17 mouse cellular contexts compared by ENCODE assay signal in genomic region chr9:122422706-122423105, GRCm38 (mm10).
DNase-seq lines count a peak whose midpoint lies in the region; ATAC-seq lines count a peak whose summit lies in the region.
"Had no signal": no experiment of that assay in that cellular context is flagged by ENCODE, and none has a peak within 500 bp of the region (broad histone marks: within the 10 kb centered on the region; RNA-seq: fewer than 3 reads in every experiment).

No protein-coding gene starts in this region.

- WGBS in midbrain, embryonic 11.5 days = 90% methylated on average over 14 of the region's 14 CpGs

- no peak overlapping the region for H3K4me3 ChIP-seq in midbrain, embryonic 11.5 days (ENCODE audit: low read depth, low read length)
- H3K4me3 ChIP-seq: erythroblast, embryonic 14.5 days; forebrain, embryonic 15.5 days; hindbrain, embryonic 10.5 days; kidney, embryonic 15.5 days; neural tube, embryonic 12.5 days had no signal

- no peak for ATAC-seq in midbrain, embryonic 11.5 days (ENCODE audit: low FRiP score)
- ATAC-seq: forebrain, embryonic 15.5 days; liver, postnatal 0 days had no signal

- H3K9ac ChIP-seq in midbrain, embryonic 11.5 days (ENCODE audit: low read length) = no peak overlapping the region
- H3K9ac ChIP-seq: forebrain, embryonic 15.5 days; kidney, embryonic 15.5 days; liver, postnatal 0 days; neural tube, embryonic 12.5 days had no signal

- no peak overlapping the region for H3K4me2 ChIP-seq in midbrain, embryonic 11.5 days
- H3K4me2 ChIP-seq: forebrain, embryonic 15.5 days; kidney, embryonic 15.5 days; neural tube, embryonic 12.5 days had no signal

- no peaks in the 10 kb centered on the region for H3K4me1 ChIP-seq in midbrain, embryonic 11.5 days (ENCODE audit: control insufficient read depth, insufficient read depth, low read length)
- H3K4me1 ChIP-seq: forebrain, embryonic 15.5 days; neural tube, embryonic 12.5 days had no signal

- H3K27me3 ChIP-seq in midbrain, embryonic 11.5 days (ENCODE audit: control insufficient read depth, insufficient read depth, low read length) = no peaks in the 10 kb centered on the region
- H3K27me3 ChIP-seq: kidney, embryonic 15.5 days had no signal

- no peaks in the 10 kb centered on the region for H3K9me3 ChIP-seq in midbrain, embryonic 11.5 days (ENCODE audit: control insufficient read depth, low read length)
- H3K9me3 ChIP-seq: forebrain, embryonic 15.5 days; G1E; hindbrain, embryonic 10.5 days; kidney, embryonic 15.5 days; neural tube, embryonic 12.5 days had no signal

- H3K27ac ChIP-seq in midbrain, embryonic 11.5 days (ENCODE audit: low read depth, low read length) = no peak overlapping the region
- H3K27ac ChIP-seq: forebrain, embryonic 15.5 days; hindbrain, embryonic 10.5 days; kidney, embryonic 15.5 days; neural tube, embryonic 12.5 days had no signal

- no peaks in the 10 kb centered on the region for H3K36me3 ChIP-seq in midbrain, embryonic 11.5 days (ENCODE audit: control insufficient read depth, insufficient read depth, low read length)
- H3K36me3 ChIP-seq: forebrain, embryonic 15.5 days; G1E; hindbrain, embryonic 10.5 days; kidney, embryonic 15.5 days; neural tube, embryonic 12.5 days had no signal

- peak; percentile 74 for DNase-seq in brain, adult 2 months (ENCODE audit: low read depth, low spot score)
- peak; percentile 40 to 46 for DNase-seq in frontal cortex, postnatal 14 days (ENCODE audit: low spot score in 2 of 2)
- peak; percentile 49 to 51 for DNase-seq in layer of hippocampus, postnatal 36 days
- peak; percentile 67 for DNase-seq in right cerebral cortex, postnatal 14 days
- no peak for DNase-seq in ovary, postnatal 14 days (ENCODE audit: low spot score)
- no peak for DNase-seq in kidney, adult 18-20 months
- no peak for DNase-seq in midbrain, embryonic 11.5 days (ENCODE audit: low spot score, missing footprints)
- DNase-seq: gastrocnemius, postnatal 14 days; liver, postnatal 0 days; spleen, adult 18-20 months; thymus, adult 2 months had no signal

Comparison
In these comparisons a context has a peak if more than half of its experiments do, and no peak if none do; other contexts are left out.
1. DNase-seq: peak in brain, adult 2 months (single experiment), frontal cortex, postnatal 14 days (2 of 2), layer of hippocampus, postnatal 36 days (2 of 2) and right cerebral cortex, postnatal 14 days (single experiment); none in ovary, postnatal 14 days (single experiment), kidney, adult 18-20 months (single experiment) and midbrain, embryonic 11.5 days (single experiment).